Mouse (Mus musculus) intestine, postnatal 0 days (tissue): ENCODE results near the gene Mllt6. TPM values are rescaled to one million over a fixed set of nuclear protein-coding genes. Genes with fewer than 3 reads are reported as not detected.
"Not testable (repeated sequence)": the region's sequence is repeated elsewhere in the genome, so short reads cannot be mapped to it uniquely, and the experiment has no call there.

Source experiments
- ATAC-seq: fragments of 200-750 bp; cut with Nextera tagmentation; 2 replicates; pipeline ENCODE4 v1.8.0; 2017; ENCODE audit warnings: mild to moderate bottlenecking, moderate TSS enrichment, moderate library complexity
- H3K27ac ChIP-seq: fragments of 300-500 bp; sonication (generic); 2 replicates; pipeline ENCODE4 v1.5.1; 2014; ENCODE audit warnings: mild to moderate bottlenecking, low read depth, low read length, moderate library complexity
- H3K27me3 ChIP-seq: fragments of 300-500 bp; sonication (generic); replicated peaks from 2 replicates; pipeline ENCODE4 v1.6.1; 2014; ENCODE audit warnings: low read length, mixed read lengths; ENCODE audit not compliant: control insufficient read depth, insufficient read depth
- H3K36me3 ChIP-seq: fragments of 300-500 bp; sonication (generic); 2 replicates; pipeline ENCODE4 v1.6.1; 2014; ENCODE audit warnings: mild to moderate bottlenecking, moderate library complexity; ENCODE audit not compliant: control insufficient read depth, insufficient read depth
- H3K4me1 ChIP-seq: fragments of 300-500 bp; sonication (generic); replicated peaks from 2 replicates; pipeline ENCODE4 v1.6.1; 2014; ENCODE audit warnings: antibody characterized with exemption, low read length, mixed read lengths; ENCODE audit not compliant: control insufficient read depth, insufficient read depth
- H3K4me2 ChIP-seq: fragments of 300-500 bp; sonication (generic); replicated peaks from 2 replicates; pipeline ENCODE4 v1.6.1; 2014; ENCODE audit warnings: low read depth, mild to moderate bottlenecking, moderate library complexity
- H3K4me3 ChIP-seq: fragments of 300-500 bp; sonication (generic); 2 replicates; pipeline ENCODE4 v1.5.1; 2014; ENCODE audit warnings: low read depth, low read length
- H3K9ac ChIP-seq: fragments of 300-500 bp; sonication (generic); 2 replicates; pipeline ENCODE4 v1.6.1; 2014; ENCODE audit warnings: mild to moderate bottlenecking, low read depth, low read length
- H3K9me3 ChIP-seq: fragments of 300-500 bp; sonication (generic); 2 replicates; pipeline ENCODE4 v1.6.1; 2016; ENCODE audit warnings: mixed run types; ENCODE audit not compliant: control insufficient read depth
- CTCF ChIP-seq: sonication (generic); IDR thresholded peaks from 2 replicates; pipeline ENCODE4 v1.5.1; 2016; ENCODE audit warnings: low read depth, mild to moderate bottlenecking, control low read depth, antibody characterized with exemption, moderate library complexity
- WGBS: fragments of 180-500 bp; shearing (Covaris S2); extraction: QIAGEN DNeasy Blood & Tissue Kit; methylation state at CpG from one replicate; pipeline ENCODE4 v1.1.7; 2014; 5-methylcytosine and 5-hydroxymethylcytosine counted together
- polyA plus RNA-seq: library from polyadenylated mRNA; unstranded; fragments of >200 nt; fragmentation: Nextera tagmentation; extraction: Ambion mirVana; gene quantifications from 2 replicates; pipeline ENCODE4 v1.2.1, GENCODE M21; 2015

The Mllt6 gene
- polyA plus RNA-seq, 1 experiment from 2014 or later: 1.4 TPM

DNA sequence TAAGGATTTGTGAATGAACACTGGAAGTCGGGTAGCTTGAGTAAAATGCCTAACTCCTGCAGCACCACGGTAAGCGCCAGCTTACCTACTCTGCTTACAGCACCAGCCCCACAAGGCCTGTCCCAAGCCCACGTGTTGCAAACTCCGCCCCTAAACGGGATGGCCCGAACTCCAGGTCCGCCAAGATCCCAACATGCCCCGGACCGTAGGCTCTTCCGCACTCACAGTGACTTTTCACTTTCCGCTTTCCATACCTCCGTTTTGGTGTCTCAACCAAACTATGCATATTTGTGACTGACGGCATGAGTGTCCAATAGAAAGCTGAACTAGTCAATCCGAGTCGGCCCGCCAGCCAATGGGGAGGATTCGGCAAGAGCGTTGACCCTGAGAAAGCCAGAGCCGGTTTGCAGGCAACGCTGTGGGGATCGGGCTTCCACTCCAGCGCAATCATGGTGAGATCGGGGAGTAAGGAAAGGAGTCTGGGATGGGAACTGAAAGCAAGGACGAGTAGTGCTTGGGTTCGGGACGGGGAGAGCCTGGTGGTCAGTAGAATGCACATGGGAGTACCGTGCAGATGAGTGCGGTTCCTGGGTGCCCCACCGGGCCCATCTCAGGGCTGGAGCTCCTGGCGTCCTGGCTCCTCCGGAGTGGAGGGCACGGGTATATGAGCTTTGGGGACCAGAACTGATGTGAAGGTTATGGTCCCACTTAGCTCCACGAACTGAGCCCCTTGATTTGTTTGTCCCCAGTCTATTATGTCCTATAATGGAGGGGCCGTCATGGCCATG, 40.0 kb downstream of the Mllt6 start, which contains the start of gene Psmb3:
Gene Psmb3, plus strand, starts transcription at position 361 of the 788 bp plus-strand sequence.
- 0% methylated on average over 35 of the region's 35 CpGs for WGBS
- Histone ChIP-seq H3K9me3 (no peaks in the 10 kb centered on the region), H3K4me3 (peak within 1 kb of the TSS; percentile 77), H3K36me3 (peaks cover 8% of the 10 kb centered on the region; the same call in 1 of the 2 replicates), H3K27me3 (no peaks in the 10 kb centered on the region), H3K27ac (peak within 1 kb of the TSS; percentile 74), H3K9ac (peak within 1 kb of the TSS; percentile 67), H3K4me1 (peaks cover 4% of the 10 kb centered on the region), H3K4me2 (peak within 1 kb of the TSS; percentile 79)
- ATAC-seq: peak; percentile 85
- TF ChIP-seq CTCF: no peak

DNA sequence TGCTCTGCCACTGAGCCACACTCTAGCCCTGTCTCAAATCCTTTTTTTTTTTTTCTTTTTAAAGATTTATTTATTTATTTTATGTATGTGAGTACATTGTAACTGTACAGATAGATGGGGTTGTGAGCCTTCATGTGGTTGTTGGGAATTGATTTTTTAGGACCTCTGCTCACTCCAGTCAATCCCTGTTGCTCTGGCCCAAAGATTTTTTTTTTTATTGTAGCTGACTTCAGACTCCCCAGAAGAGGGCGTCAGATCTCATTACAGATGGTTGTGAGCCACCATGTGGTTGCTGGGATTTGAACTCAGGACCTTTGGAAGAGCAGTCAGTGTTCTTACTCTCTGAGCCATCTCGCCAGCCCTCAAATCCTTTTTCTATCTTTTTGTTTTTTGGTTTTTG, 46.9 kb downstream of the Mllt6 start:
- not testable (repeated sequence) for H3K4me1 ChIP-seq, H3K27me3 ChIP-seq, H3K27ac ChIP-seq, H3K9ac ChIP-seq, ATAC-seq, H3K4me2 ChIP-seq, H3K4me3 ChIP-seq, H3K9me3 ChIP-seq
- 78% methylated on average over 2 of the region's 2 CpGs for WGBS
- peaks cover 30% of the 10 kb centered on the region for H3K36me3 ChIP-seq

DNA sequence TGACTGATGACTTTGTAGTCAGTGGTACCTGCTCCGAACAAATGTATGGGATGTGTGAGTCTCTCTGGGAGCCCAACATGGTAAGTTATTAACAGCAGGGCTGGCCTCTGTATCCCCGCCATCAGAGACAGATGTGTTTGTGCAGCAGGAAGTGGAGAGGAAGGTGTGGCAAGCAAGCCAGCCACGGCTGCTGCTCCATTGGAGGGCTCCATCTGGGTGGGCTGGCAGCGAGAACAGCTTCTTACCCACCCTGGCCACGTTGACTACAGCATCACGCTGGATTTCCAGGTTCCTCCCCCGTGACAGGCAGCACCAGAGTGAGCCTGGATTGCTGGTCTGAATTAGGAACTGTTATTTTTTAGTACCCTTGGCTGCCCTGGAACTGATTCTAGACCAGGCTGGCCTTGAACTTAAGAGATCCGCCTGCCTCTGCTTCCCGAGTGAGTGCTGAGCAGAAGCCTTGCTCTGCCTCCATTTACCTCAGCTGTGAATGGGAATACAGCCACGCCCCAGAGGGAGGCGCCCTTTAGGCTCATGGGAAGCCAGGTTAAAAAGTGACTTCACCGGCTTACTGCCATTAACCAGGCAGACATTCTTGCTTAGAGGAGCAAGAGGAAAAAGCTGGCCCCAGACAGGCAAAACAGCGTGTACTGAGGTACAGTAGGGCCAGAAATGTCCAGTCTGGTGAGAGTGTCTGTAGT, 48.1 kb downstream of the Mllt6 start:
- no peak overlapping the region for H3K27ac ChIP-seq
- no peak overlapping the region for H3K4me2 ChIP-seq
- peaks cover 36% of the 10 kb centered on the region for H3K36me3 ChIP-seq
- no peaks in the 10 kb centered on the region for H3K4me1 ChIP-seq
- no peak for ATAC-seq
- WGBS: 70% methylated on average over 13 of the region's 13 CpGs
- no peak overlapping the region for H3K4me3 ChIP-seq
- H3K9me3 ChIP-seq: no peaks in the 10 kb centered on the region
- no peak for TF ChIP-seq CTCF
- H3K9ac ChIP-seq: no peak overlapping the region
- no peaks in the 10 kb centered on the region for H3K27me3 ChIP-seq

DNA sequence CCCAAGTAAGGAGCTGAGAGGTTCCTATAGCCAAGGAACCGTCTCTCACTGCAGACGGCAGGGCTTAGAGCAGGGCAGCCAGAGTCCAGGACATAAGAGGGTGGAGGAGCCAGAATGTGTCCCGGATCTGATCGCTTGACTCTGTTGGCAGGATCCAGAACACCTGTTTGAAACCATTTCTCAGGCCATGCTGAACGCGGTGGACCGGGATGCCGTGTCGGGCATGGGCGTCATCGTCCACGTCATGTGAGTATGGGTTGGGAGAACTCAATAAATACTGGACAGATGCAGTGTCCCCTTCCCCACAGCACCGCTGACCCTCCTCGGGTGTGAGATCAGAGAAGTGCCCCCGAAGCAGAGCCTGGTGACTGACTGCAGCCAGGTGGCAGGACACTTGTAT, 49.1 kb downstream of the Mllt6 start:
- H3K4me1 ChIP-seq: no peaks in the 10 kb centered on the region
- H3K36me3 ChIP-seq: peaks cover 37% of the 10 kb centered on the region
- no peak overlapping the region for H3K4me3 ChIP-seq
- no peak overlapping the region for H3K4me2 ChIP-seq
- no peak overlapping the region for H3K27ac ChIP-seq
- H3K9ac ChIP-seq: no peak overlapping the region
- no peak for TF ChIP-seq CTCF
- no peaks in the 10 kb centered on the region for H3K27me3 ChIP-seq
- no peaks in the 10 kb centered on the region for H3K9me3 ChIP-seq
- ATAC-seq: no peak
- 92% methylated on average over 15 of the region's 15 CpGs for WGBS

DNA sequence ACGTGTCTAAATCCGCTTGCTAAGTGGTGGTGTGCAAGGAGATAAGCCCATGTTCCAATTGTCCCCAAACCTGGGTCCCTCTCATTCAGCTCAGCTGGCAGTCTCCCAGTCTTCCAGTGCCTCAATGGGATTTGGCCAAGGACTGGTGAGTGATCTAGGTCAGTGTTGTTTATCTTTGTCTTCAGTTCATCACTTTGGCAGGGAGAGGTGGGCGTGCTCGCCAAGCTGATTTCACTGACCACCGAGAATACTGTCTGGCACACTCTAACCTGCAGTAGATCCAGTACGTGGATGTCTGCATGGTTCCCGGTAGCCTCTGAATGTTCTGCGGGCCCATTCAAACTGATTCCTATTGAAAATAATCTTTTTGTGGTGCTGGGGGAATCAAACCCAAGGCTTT, 50.7 kb downstream of the Mllt6 start:
- 85% methylated on average over 8 of the region's 8 CpGs for WGBS
- H3K9me3 ChIP-seq: no peaks in the 10 kb centered on the region
- H3K4me1 ChIP-seq: no peaks in the 10 kb centered on the region
- no peak for TF ChIP-seq CTCF
- no peak for ATAC-seq
- H3K27ac ChIP-seq: no peak overlapping the region
- H3K27me3 ChIP-seq: no peaks in the 10 kb centered on the region
- peaks cover 44% of the 10 kb centered on the region for H3K36me3 ChIP-seq
- H3K4me3 ChIP-seq: no peak overlapping the region
- no peak overlapping the region for H3K9ac ChIP-seq
- no peak overlapping the region for H3K4me2 ChIP-seq

DNA sequence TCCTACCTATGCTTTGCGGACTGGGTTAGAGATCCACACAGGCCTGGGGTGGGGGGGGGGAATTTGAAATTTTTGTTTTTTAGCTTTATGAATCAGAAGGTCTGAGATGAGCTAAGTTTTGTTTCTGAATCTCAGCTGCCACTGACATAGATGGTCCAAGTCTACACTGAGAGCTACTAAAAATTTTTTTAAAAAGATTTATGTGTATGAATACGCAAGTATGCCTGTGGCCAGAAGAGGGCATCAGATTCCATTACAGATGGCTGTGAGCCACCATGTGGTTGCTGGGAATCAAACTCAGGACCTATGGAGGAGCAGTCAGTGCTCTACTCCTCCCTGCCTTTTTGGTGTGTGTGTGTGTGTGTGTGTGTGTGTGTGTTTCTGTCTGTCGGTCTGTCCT, 51.1 kb downstream of the Mllt6 start:
- H3K27ac ChIP-seq: no peak overlapping the region
- peak; percentile 52 for TF ChIP-seq CTCF
- H3K9ac ChIP-seq: no peak overlapping the region
- no peaks in the 10 kb centered on the region for H3K27me3 ChIP-seq
- no peak overlapping the region for H3K4me3 ChIP-seq
- H3K36me3 ChIP-seq: peaks cover 48% of the 10 kb centered on the region
- no peak for ATAC-seq
- WGBS: 94% methylated on average over 3 of the region's 3 CpGs
- H3K4me1 ChIP-seq: no peaks in the 10 kb centered on the region
- no peak overlapping the region for H3K4me2 ChIP-seq
- no peaks in the 10 kb centered on the region for H3K9me3 ChIP-seq
